Mouse (Mus musculus): ENCODE data around the gene Rsrp1. TPM values are rescaled to one million over a fixed set of nuclear protein-coding genes. Genes with fewer than 3 reads are reported as not detected.
A peak's percentile ranks its signal among the peaks of the same experiment; 100 is the strongest.
"Not testable (repeated sequence)": the region's sequence is repeated elsewhere in the genome, so short reads cannot be mapped to it uniquely, and the experiment has no call there.

The Rsrp1 gene
- 100 to 1,000 TPM; 271 to 367 TPM for polyA plus RNA-seq (2017; shearing (Covaris generic))

DNA sequence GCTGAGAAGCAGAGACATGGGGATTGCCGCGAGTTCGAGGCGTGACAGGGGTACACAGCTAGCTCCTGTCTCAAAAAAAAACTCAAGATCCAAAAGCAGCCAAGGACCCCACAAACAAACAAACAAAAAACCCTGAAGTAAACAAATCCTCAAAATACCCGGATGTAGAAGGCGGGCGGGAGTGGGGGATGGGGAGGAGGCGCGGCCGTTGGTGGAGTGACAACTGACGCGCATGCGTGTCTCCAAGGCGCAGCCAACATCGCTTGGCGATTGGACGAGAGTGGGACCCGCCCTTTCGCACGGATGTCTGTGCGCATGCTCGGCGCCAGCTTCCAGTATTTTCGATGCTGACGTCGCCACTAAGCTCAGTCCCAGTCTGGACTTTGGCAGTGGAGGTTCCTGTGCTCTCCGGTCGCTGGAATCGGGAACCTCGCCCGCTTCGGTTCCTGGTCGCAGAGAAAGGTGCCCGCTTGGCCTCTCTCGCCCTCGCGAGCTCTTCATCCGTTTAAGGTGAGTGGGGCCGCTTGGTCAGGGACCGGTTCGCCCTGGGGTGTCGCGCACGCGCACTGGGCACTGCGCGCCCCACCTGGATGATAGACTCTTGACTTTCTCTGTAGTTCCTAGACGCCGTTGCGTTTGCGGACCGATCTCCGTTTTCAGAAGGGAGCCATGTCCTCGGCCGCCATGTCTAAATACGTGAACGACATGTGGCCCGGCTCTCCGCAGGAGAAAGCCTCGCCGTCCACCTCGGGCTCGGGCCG, at the start of gene Rsrp1:
Rsrp1 (plus strand) TSS at position 335 of the 761 bp plus-strand sequence.
- peak; percentile 49 for ATAC-seq

DNA sequence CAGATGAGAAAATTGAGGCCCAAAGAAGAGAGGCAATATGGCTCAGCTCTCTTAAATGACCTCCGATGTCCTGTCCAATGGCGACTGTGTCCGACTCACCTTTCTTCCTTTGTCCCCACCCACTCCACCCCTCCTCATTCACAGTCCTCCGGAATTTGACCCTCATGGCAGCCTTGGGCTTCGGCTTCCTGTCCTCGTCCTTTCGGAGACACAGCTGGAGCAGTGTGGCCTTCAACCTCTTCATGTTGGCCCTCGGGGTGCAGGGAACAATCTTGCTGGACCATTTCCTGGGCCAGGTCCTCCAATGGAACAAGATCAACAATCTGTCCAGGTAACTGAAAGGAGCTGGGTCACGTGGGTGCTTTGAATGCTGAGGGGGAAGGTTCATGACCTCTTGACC, 47.2 kb upstream of the Rsrp1 start:
- ATAC-seq: no peak

DNA sequence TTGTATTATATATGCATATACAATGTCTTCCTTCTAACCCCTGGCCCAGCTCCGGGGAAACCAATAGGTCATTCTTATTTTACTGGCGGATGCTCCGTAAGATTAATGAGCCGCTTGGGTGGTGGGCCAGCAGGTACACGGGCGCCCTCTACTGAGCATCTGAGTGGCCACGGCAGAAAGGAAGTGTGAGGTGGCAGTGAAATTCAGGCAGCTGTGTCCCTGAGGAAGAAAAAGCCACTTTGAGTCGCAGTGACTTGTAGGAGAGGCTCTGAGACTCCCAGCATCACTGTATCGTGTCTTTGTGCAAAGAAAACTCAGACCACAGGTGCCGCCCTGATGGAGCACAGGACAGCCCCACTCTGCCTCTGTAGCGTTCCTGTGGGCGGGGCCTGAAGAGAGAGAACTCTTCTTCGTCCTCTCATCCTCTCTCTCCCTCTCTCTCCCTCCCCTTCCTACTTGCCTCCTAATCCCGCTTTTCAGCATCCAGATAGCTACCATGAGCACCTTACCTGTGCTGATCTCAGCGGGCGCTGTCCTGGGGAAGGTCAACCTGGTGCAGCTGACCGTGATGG, 43.9 kb upstream of the Rsrp1 start:
- peak; percentile 32 for ATAC-seq

DNA sequence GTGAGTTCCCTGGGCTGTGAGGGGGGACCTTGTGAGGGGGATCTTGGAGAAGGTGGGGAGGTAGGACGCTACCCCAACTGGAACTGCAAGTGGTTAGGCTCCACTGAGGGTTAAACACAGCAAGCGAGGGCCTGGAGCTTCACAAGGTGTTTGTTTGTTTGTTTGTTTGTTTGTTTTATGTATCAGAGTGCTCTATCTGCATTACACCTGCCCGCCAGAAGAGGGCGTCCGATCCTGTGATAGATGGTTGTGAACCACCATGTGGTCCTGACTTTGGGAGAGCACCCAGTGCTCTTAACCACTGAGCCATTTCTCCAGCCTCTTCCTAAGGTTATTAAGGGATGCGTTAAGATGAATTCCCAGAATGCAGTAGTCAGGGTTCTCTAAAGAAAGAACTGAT, 43.4 kb upstream of the Rsrp1 start:
- no peak for ATAC-seq

DNA sequence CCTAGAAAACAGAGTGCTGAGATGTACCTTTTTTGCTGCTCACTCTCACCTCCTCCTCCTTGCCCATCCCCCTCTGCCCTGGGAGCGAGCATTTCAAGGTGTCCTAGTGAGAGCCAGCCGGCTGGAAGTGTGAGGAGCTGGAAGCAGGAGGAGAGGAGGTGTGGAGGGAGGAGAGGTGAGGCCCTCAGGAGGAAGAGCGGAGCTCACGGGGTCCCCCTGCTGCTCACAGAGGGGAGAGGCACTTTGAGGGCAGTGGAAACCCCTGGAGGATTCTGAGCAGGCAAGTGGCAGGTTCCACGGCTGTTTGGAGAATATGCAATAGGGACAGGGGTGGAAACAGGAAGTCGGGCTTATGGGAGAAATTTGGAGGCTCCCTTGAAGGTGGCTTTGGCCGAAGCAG, 40.1 kb upstream of the Rsrp1 start:
- no peak for ATAC-seq

DNA sequence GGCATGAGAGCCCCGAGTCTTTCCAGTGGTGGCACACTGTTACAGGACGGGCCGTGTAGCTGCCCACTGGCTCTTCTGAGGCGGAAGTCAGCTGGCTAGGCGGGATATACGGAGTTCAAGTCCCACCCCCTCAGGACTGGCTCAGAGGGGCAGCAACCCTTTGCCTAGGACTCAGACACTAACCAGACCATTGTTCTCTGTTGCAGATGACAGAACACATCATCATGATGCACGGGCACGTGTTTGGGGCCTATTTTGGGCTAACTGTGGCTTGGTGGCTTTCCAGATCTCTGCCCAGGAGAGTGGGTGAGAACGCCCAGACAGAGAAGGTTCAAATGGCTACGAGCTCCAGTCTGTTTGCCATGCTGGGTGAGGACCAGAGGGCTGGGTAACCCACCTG, 39.6 kb upstream of the Rsrp1 start:
- ATAC-seq: no peak

DNA sequence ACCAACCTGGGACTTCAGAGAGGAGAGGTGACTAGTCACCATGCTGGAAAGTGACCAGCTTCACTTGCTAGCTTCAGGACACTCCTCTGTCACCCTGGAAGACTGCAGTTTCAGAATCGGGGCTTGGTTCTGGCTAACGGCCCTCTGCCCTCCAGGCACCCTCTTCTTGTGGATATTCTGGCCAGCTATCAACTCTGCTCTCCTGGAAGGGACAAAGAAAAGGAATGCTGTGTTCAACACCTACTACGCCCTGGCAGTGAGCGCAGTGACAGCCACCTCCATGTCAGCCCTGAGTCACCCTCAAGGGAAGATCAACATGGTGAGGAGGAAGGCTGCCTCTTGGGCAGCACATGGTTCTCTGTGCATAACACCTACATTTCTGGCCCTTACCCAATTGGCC, 39.0 kb upstream of the Rsrp1 start:
- no peak for ATAC-seq

DNA sequence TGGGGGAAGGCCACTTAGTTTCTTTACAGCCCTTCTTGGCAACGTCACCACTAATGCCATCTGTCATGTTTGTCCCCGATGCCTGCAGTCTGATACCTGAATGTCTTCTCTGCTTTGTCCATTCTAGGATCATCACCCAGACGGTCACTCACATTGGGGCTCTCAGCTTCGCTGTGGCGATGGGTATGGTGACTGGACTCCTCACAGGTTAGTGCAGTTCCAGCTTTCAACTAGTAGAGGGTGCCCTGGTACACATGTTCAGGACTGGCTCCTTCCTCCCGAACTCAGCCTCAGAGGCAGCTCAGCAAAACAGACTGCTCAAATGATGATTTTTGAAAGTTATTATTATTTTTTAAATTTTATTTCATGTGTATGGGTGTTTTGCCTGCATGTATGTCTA, 31.3 kb upstream of the Rsrp1 start:
- no peak for ATAC-seq

DNA sequence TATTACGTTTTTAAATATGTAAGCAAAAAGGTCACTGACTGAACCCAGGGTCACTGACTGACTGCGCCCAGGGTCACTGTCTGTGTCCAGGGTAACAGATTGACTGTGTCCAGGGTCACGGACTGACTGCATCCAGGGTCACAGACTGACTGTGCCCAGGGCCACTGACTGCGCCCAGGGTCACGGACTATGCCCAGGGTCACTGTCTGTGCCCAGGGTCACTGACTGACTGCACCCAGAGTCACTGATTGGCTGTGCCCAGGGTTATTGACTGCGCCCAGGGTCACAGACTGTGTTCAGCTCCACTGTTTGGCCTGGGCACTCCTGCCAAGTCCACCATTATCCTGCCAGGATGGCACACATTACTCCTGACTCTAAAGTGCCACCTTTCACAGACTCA, 26.1 kb upstream of the Rsrp1 start:
- no peak for ATAC-seq

DNA sequence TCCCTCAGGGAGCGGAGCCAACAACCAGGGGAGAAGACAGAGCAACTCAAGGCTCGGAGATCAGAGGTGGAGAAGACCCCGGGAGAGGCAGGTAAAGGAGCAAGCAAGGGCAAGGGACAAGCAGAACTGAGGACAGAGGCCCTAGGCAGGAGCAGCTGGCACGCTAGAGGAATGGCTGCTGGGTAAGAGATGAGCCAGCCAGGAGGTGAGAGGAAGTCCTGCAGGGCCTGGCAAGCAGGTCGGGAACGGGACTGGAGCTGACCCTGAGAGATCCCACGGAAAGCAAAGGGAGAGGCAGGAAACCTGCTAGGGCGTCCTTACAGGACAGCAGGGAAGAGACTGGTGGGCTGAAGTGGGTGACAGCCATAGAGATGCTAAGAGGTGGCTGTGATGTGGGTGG, 22.3 kb upstream of the Rsrp1 start:
- no peak for ATAC-seq

DNA sequence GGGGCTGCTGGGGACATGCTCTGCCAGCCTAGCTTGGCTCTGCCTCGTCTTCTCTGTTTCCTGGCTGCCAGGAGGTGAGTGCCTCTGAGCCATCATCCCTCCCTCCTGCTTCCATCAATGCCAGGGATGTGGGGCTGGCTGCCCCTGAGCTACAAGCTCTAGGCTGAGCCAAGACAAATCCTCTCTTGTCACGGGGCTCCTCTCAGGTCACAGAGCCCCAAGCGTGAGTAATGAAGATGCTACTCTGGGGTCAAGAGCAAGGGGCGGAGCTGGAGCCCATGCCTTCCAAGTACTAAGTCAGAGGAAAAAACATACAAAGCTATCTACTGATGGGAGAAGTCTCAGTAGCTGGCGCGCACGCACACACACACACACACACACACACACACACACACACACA, 20.3 kb upstream of the Rsrp1 start:
- no peak for ATAC-seq

DNA sequence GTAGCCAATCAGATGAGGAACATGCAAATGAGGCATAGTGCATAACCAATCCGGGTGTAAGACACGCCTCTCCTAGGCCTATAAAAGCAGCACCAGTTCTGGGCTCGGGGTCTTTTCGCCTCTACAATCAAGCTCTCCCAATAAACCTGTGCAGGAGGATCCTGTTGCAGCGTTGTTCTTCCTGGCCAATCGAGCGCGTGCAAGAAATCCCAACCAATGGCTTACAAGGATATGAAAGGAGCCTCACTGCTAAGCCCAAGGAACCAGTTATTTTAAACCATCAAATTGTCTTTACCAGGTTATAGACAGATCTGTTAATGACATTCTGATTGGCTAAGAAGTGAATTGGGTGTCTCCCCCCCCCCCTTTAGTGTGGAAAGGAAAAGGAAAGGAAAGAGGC, 12.0 kb upstream of the Rsrp1 start:
- ATAC-seq: not testable (repeated sequence)

DNA sequence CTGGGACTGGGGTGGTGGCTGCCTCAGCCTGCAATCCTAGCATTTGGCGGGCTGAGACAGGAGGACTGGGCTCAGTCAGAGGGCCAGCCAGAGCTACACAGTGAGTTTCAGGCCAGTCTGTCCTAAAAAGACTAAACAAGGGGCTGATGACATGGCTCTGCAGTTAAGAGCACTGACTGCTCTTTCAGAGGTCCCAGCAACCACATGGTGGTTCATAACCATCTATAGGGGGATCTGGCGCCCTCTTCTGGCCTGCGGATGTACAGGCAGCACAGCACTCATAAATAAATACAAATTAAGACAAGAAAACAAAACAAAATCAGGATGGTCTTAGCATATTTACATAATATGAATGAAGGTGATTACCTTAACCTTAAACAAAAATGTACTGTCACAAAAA, 10.0 kb upstream of the Rsrp1 start:
- no peak for ATAC-seq

DNA sequence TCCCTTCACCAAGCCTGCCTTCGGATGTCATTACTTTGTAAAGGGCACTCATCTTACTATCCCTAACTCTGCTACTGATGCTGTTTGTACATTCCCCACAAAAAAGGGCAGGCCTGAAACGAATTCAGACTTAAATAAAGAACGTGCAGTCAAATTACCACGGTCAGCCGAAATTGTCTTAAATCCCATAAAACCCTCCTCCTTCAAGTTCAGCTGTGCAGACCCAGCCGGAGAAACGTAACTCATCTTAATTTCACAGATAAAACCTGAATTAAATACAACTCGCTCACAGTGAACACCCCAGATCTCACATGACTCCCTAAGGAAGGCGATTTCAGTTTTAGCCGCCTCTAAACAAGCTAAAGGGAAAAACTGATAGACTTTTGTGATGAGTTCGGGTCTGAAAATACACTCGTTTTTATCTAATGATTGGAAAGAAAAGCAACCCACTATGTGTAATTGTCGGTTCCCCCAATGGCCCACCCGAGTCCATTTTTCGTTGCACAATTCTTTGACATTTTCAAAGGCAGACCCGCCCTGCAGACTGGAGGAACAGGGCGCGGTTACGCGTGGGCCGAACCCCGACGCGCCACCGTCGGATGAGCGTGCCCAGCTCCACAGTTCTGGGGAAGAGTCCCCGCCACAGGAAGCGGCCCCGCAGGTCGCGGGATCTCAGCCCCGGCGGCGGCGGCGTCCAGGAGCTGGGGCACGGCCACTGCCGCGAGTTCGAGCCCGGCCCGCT, 9.1 kb upstream of the Rsrp1 start:
- peak; percentile 48 for ATAC-seq

DNA sequence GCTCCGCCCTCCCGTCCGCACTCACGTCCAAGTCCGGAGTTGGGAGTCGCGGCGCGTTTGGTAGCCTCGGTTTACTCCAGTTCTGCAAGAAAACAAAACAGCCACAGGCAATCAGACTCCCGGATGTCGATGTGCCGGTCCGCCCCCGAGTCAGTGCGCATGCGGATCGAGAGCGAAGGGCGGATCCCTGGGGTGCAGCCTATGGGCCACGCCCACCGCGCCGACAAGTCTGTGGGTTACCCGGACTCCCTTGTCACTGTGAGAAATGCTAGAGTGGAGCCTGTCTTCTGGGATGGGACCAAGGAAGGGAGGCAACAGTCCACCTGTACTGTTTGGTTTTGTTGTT, 8.6 kb upstream of the Rsrp1 start, which contains the start of gene Tmem50a:
Tmem50a (minus strand) TSS at position 161 of the 346 bp plus-strand sequence.
- ATAC-seq: peak; percentile 63

DNA sequence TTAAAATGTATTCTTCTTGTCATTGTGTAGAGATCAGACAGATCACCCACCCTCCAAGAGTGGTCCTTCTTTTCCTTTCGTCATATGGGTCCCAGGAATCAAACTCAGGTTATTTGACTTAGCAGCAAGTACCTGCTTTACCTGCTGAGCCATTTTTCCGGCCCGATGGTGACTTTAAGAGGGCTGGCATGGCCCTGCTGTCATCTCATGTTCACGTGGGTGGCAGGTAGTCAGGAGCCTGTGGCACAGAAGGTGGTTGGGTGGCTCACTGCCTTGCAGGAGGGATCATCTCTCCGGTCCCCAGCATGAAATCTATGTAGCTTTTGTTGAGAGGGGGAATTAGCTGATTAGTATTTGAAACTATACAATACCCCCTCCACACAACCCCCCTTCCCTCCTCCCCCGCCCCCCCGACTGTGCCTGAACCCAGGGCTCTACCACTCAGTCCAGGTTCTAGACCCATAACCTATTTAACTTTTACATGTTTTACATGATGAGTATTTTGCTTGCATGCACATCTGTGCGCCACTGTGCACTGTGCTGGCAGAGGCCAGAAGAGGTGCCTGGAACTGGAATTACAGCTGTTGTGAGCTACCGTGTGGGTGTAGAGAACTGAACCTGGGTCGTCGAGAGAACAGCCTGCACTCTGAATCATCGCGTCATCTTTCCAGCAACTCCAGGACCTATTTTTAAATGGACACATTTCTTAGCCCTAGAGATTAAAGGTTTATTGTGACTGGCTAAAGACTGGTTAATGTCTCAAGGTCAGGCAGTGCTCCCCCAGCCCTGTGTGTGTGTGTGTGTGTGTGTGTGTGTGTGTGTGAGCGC, 8.0 kb upstream of the Rsrp1 start:
- ATAC-seq: no peak

DNA sequence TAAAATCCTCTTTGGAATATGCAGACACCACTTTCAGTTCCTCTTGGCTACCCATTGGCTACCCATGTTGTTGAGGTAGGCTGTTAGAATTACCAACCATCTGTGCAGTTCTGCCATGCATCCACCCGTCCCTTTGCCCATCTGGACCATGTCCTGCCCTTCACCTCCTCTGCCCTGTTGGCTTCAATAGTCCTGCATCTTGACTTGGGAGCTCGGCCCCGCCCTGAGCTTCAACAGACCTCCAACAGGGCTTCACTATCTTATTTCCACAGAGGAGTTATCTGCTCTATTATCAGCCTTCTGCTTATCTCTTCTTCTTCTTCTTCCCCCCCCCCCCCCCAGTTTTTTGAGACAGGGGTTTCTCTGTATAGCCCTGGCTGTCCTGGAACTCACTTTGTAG, 6.2 kb upstream of the Rsrp1 start:
- no peak for ATAC-seq

DNA sequence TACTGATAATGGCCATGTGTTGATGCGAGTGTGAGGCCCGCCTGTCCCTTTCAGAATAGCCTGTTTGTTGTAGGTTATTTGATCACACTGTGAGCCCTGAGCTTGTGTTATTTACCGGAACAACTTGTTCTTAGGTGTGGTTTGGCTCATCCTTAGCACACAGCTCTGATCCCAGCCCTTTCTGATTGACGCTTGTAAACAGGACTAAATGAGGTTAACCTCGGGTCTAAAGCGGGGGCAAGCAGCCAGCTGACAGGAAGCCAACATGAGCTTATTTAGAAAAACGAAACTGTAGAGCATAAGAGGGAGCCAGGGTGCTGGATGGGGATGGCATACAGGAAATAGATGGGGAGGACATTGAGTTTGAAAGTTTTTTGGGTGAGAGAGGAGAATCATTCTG, 5.0 kb upstream of the Rsrp1 start:
- ATAC-seq: peak; percentile 69

DNA sequence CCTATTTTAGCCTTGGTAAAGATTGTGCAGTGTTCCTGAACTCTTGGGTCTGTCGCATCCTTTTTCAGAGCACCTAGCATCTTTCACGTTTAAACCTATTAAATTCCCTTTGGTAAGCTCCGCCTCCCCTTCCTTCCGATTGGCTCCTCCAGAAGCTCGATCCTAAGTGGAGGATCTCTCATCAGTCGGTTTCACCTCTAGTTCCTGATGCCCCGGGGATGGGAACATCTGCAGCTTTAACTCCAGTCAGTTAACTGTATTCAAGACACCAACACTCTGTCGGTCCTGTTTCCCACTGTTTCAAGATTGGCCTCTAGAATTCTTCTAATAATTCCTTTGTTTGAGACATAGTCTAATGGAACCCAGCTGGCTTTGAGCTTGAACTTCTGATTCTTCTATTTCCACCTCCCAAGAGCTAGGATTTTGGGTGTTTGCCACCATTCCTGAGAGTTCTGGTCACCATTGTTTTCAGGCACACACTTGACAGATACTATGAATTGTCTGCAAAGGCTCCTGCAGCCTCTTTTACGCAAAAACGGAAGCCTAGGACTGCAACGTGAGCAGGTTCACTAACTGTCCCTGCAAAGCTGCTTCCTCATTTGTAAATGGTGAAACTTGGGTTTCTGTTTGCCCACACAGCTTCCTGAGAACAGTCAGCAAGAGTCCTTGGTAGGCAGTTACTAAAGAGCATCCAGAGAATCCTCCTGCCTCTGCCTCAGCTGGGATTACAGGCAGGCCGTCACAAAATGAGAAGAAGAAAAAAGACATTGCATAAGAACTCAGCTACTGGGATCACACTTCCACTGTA, 3.5 kb upstream of the Rsrp1 start:
- ATAC-seq: peak; percentile 6

DNA sequence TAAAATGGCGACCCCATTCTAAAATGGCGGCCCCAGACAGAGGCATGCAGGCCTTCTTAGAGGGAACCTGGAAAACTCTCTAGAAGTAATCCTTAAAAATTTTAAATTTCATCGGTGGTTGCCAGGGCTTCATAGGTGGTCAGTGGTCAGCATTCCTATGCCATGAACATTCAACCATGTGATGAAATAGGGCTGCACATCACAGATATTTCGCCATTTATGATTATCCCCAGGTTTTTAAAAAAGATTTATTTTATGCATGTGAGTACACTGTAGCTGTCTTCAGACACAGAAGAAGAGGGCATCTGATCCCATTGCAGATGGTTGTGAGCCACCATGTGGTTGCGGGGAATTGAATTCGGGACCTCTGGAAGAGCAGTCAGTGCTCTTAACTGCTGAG, 2.8 kb upstream of the Rsrp1 start:
- ATAC-seq: no peak

DNA sequence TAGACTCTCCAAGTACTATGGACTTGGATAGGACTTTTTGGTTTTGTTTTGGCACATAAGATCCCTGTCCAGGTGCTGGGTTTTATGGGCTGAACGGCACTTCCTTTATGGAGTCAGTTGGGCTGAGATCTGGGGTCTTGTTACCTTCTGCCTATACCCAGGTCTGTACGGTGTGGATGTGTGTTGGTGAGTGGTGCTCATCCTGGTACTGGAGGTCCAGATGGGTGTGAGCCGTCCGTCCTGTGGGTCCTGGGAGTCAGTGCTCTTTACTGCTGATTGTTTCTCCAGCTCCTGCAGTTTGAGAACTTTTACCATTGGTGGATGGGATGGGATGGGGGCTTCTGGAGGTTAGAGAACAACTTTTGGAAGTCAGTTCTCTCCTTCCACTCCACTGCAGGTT, 1.7 kb upstream of the Rsrp1 start:
- no peak for ATAC-seq

Data from activated CD4-positive, CD25-positive, alpha-beta regulatory T cell, adult 4 months (primary cell).